Mouse (Mus musculus): Measurements from ENCODE around the gene Gm2075.
"Not testable (repeated sequence)": the region's sequence is repeated elsewhere in the genome, so short reads cannot be mapped to it uniquely, and the experiment has no call there.

DNA sequence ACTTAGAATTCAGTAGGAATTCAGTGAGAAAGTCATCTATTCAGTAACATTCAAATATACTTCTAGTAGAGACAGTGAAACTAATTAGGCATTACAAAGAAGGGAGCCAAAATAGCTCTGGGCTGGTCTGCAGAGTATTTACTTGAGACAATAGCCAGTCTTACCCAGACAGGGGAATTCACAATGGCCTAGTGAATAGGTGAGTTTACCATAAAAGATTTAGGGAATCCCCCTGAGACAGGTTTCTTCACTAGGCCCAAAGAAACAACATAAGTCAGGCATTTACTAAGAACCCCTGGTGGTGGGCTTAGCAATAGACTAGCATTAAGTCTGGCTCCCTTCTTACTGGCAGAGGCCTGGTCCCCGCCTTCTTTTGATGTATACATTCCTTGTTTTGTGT lies 33.6 kb downstream of the Gm2075 start:
- TF ChIP-seq FLI1 (IDR thresholded peaks at IDR 0.05; ENCODE audit: low read length); GATA1 (IDR thresholded peaks at IDR 0.05; ENCODE audit: borderline replicate concordance, low read length): not testable (repeated sequence)

All from megakaryocyte, embryonic 14.5 days (primary cell).